Mouse (Mus musculus) lung, adult 2 months (tissue): ENCODE measurements around the gene Gm10320.

Experiments
- CTCF ChIP-seq: fragments of 200-500 bp; IDR thresholded peaks from 2 replicates; pipeline ENCODE4 v1.5.1; 2011; ENCODE audit warnings: mild to moderate bottlenecking, low read length, control low read depth; ENCODE audit not compliant: insufficient read depth
- POLR2A ChIP-seq: fragments of 200-500 bp; IDR thresholded peaks from 2 replicates; pipeline ENCODE4 v1.6.1; 2011; ENCODE audit warnings: low read depth, mild to moderate bottlenecking, control low read depth, low read length, borderline replicate concordance; ENCODE audit errors: extremely low read depth

GRCm38 (mm10) chr13:98477991-98478390 is 13.8 kb downstream of the Gm10320 start:
- TF ChIP-seq CTCF (no peak), POLR2A (no peak)
